Mouse (Mus musculus) heart, postnatal 0 days (tissue): ENCODE measurements around the gene Baz1a.

ENCODE experiments used
- CTCF ChIP-seq: IDR thresholded peaks from 2 replicates; pipeline ENCODE4 v1.5.1; 2016; ENCODE audit warnings: antibody characterized with exemption, control low read depth, low read depth
- EP300 ChIP-seq: IDR thresholded peaks from 2 replicates; pipeline ENCODE4 v1.6.1; 2016; ENCODE audit warnings: antibody characterized with exemption, low read depth

- TF ChIP-seq EP300 (no peak), CTCF (no peak)
Measured at GRCm38 (mm10) chr12:55013031-55013430, 1.1 kb downstream of the Baz1a start.
